Mouse (Mus musculus): ENCODE data around the gene Pex6.

- TF ChIP-seq POLR2A (IDR thresholded peaks at IDR 0.05; ENCODE audit: low read depth, low read length) = no peak
- no peak for TF ChIP-seq CTCF (conservative IDR thresholded peaks at IDR 0.05; ENCODE audit: insufficient read depth, insufficient read length, low read depth, low read length)
Observed at GRCm38 (mm10) chr17:46747806-46748205, 36.5 kb downstream of the Pex6 start.
